Mouse (Mus musculus) frontal cortex, adult 2 months (tissue): ENCODE data around the gene Tnfrsf13c. TPM values are rescaled to one million over a fixed set of nuclear protein-coding genes. Genes with fewer than 3 reads are reported as not detected.

ENCODE experiments used
- DNase-seq, 2 experiments: peaks; one replicate each; pipeline ENCODE4 v3.0.0; 2022; ENCODE audit warnings: low spot score in 1 of 2; ENCODE audit errors: extremely low spot score in 1 of 2
- polyA plus RNA-seq: library from polyadenylated mRNA; depleted of rRNA; stranded (reverse); fragments of >200 nt; gene quantifications from 2 replicates; pipeline ENCODE4 v1.2.3, GENCODE M21; 2012; rRNA removed

Tnfrsf13c gene
- polyA plus RNA-seq, 1 experiment: 1.4 TPM

DNA sequence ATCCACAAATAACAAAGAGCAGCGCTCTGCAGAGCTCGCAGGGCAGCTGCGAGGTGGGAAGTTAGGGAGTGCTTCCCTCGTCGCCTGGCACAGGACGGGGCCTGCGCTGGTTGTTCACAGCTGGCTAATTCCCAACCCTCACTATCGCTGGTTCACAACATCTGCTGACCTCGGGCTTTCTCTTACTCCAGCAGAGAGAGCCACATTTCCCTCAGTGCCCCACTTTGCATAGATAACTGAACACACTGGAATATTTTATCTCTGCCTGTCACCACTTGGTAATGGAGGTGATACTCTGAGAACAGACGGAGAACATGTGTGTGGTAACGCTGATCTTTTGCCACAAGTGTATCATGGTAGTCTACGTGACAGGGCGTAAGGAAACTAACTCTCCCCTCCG is 38.0 kb downstream of the Tnfrsf13c start:
- DNase-seq: no peak

DNA sequence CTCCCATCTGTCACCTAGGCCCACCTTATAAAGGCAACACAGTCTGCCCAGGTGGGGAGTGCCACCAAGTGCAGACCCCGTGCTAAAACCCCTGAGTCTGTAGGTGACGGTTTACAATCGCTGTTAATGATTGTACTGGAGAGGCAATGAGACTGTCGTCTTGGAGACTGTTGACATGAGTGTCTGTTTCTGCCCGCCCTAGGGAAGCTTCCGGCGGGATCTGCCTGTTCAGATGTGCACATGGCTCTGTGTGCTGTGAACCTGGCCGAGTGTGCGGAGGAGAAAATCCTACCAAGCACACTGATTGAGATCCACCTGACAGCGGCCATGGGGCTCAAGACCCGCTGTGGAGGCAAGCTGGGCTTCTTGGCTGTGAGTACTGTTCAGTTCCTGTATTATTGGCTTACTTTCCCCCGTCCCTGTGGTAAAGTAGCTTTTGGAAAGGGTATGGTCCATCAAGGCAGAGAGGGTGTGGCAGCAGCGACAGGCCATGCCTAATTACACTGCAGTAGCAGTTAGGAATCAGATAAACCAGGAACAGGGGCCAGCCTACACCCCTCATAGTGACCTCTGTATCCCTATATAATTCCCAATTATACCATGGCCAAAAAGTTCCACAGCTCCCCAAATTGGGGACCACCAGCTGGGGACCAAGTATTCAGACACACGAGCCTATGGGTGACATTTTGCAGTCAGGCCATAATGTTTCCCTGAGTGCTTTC is 38.9 kb downstream of the Tnfrsf13c start:
- DNase-seq: no peak

DNA sequence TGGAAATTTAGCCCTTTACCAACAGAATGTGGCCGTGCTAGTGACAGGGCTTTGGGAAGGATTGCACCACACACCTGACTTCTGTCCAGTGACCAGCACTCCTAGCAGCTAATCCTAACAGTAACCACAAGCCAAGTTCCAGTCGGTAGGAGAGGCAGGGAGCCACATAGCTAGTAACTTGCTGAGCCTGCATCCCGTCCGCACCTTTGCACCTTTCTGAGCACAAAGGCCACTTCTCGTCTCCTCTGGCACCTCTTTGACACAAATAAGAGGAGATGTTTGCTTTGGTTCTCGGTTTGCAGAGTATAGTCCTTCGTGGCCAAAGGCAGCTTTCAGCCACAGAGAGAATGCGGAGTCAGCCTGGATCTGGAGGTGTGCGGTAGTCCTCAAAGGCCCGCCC is 39.5 kb downstream of the Tnfrsf13c start:
- no peak for DNase-seq

- DNase-seq: no peak
Measured at GRCm38 (mm10) chr15:82184183-82184582, 40.0 kb downstream of the Tnfrsf13c start.

- no peak for DNase-seq
Measured at GRCm38 (mm10) chr15:82183596-82183995, 40.6 kb downstream of the Tnfrsf13c start.

- no peak for DNase-seq
Measured at GRCm38 (mm10) chr15:82182311-82182710, 41.9 kb downstream of the Tnfrsf13c start.

GRCm38 (mm10) chr15:82181131-82181530 is 43.0 kb downstream of the Tnfrsf13c start:
- no peak for DNase-seq

DNA sequence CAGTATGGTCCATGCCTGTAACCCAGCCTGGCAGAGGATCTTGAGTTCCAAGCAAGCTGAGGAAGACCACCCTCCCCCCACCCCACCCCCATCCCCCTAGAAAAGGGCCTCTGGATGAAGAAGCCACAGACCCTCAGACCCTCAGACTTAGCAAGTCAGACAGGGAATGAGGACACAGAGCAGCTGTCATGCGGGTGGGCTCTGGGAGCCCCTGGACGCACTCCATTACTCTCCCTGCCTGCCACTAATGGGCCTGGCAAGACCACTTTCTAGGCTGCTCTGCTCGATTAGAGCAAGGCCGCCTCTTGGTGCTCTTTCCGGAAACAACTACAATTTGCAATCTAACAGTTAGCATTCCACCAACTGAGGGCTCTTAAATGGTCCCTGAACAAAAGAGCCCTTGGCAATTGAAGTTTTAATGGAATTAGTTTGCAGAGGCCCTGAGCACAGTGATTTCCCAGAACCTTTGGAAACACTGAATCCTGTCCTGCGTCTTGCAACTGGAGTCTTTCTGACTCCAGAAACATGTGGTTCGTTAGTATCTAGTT is 46.4 kb downstream of the Tnfrsf13c start:
- DNase-seq: no peak

DNA sequence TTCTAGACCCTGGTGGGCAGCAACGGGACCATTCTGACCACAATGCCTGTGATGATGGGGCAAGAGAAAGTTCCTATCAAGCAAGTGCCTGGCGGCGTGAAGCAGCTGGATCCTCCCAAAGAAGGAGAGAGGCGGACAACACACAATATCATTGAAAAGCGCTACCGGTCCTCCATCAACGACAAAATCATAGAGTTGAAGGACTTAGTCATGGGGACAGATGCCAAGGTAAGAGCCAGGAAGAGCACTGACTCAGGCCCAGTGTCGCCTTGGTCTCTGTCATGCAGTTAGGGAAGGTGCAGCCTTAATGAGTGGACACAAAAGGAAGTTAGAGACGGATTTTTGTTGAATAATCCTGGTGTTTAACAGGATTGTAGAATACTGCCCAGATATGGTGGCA is 49.1 kb downstream of the Tnfrsf13c start:
- no peak for DNase-seq

DNA sequence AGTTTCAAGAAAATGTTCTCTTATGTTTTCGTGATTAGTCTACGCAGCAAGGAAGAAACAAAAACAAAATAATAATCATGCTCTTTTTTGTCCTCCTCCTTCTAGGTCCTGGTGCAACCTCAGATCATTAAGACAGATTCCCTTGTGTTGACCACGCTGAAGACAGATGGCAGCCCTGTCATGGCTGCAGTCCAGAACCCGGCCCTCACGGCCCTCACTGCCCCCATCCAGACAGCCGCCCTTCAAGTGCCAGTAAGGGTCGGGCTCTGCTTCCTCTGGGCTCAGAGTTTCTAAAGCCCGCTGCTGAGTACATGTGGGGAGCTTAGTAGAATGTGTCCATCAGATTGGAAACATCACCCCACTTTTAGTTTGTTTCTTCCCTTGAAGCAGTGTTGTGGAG is 51.5 kb downstream of the Tnfrsf13c start:
- no peak for DNase-seq

Other genes with a start within 250 kb of the Tnfrsf13c start
- gene 1700029P11Rik, start 243.8 kb downstream of the Tnfrsf13c start, polyA plus RNA-seq: not detected in 2 replicates
- 23.3 and 27.2 TPM in 2 replicates for gene Xrcc6, start 236.5 kb downstream of the Tnfrsf13c start, polyA plus RNA-seq
- 112 and 120 TPM in 2 replicates for gene Desi1, start 190.5 kb downstream of the Tnfrsf13c start, polyA plus RNA-seq
- gene Snu13, start 176.8 kb downstream of the Tnfrsf13c start, polyA plus RNA-seq: 132 and 144 TPM in 2 replicates
- not detected in 2 replicates for gene 4930407I10Rik, start 165.2 kb downstream of the Tnfrsf13c start, polyA plus RNA-seq
- 3.8 and 4.1 TPM in 2 replicates for gene Mei1, start 154.4 kb downstream of the Tnfrsf13c start, polyA plus RNA-seq
- gene Ccdc134, start 96.4 kb downstream of the Tnfrsf13c start, polyA plus RNA-seq: 23.1 TPM in 2 replicates
- gene Srebf2, start 77.2 kb downstream of the Tnfrsf13c start, polyA plus RNA-seq: 142 and 155 TPM in 2 replicates
- 57.1 and 79.6 TPM in 2 replicates for gene Shisa8, start 11.6 kb downstream of the Tnfrsf13c start, polyA plus RNA-seq
- 6.4 and 9.1 TPM in 2 replicates for gene Cenpm, start 20.4 kb upstream of the Tnfrsf13c start, polyA plus RNA-seq
- 176 and 182 TPM in 2 replicates for gene 1500009C09Rik, start 28.0 kb upstream of the Tnfrsf13c start, polyA plus RNA-seq
- gene Sept3, start 50.5 kb upstream of the Tnfrsf13c start, polyA plus RNA-seq: 344 and 374 TPM in 2 replicates
- gene Wbp2nl, start 74.6 kb upstream of the Tnfrsf13c start, polyA plus RNA-seq: not detected in 2 replicates
- gene Naga, start 114.6 kb upstream of the Tnfrsf13c start, polyA plus RNA-seq: 53.4 and 58.3 TPM in 2 replicates
- gene Pheta2, start 114.6 kb upstream of the Tnfrsf13c start, polyA plus RNA-seq: 0.48 and 0.70 TPM in 2 replicates
- gene Smdt1, start 114.6 kb upstream of the Tnfrsf13c start, polyA plus RNA-seq: 288 and 325 TPM in 2 replicates
- 498 and 573 TPM in 2 replicates for gene Ndufa6, start 130.0 kb upstream of the Tnfrsf13c start, polyA plus RNA-seq
- 46.2 and 52.6 TPM in 2 replicates for gene Cyp2d22, start 155.9 kb upstream of the Tnfrsf13c start, polyA plus RNA-seq
- gene Cyp2d11, start 169.7 kb upstream of the Tnfrsf13c start, polyA plus RNA-seq: not detected in 2 replicates
- gene Cyp2d10, start 182.8 kb upstream of the Tnfrsf13c start, polyA plus RNA-seq: not detected in 2 replicates
- not detected in 2 replicates for gene Cyp2d9, start 209.1 kb upstream of the Tnfrsf13c start, polyA plus RNA-seq